Mouse (Mus musculus) T-helper 1 cell (primary cell): Measurements from ENCODE around the gene Cetn4.

Source experiments
- in situ Hi-C: fragments of 300-600 bp; cut with MboI, MseI; formaldehyde crosslinking; loops from one replicate; pipeline ENCODE4 v1.15.1; 2025; ENCODE audit warnings: high pct_unique_total_duplicates

Cetn4 gene

DNA sequence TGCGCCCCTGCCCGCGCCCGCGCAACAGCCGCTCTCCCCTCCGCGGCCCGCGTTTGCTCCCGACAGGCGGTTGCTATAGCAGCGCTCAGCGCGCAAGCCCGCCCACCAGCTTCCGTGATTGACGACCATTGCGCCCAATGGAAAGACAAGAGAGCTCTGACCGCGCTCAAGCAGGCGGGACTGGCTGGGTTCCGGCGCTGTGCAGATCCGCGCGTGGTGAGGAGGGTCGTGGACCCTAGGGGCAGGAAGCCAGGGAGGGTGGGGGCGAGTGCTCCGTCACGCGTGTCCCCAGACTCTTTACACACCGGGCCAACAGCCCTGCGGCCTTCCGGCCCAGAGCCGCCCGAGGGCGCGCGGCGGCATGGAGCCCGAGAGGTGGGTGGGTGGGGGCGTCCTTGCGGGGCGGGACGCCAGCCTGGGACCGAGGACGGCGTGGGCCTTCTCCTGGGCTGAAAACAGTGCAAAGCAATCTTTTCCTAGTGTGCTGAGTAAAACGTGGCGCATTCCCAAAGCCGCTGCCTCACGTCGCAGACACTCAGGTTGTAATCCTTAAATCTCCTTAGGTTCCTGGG is at the start of gene Cetn4, which contains the start of gene Bbs12:
Cetn4 (minus strand) TSS at position 339 of the 572 bp plus-strand sequence.
Bbs12 (plus strand) TSS at position 185 of the 572 bp plus-strand sequence.
- in situ Hi-C loops: loop anchor here (5.0 kb wide), 1 partner anchor 80 kb away; the partner anchor contains the start of gene Il21

DNA sequence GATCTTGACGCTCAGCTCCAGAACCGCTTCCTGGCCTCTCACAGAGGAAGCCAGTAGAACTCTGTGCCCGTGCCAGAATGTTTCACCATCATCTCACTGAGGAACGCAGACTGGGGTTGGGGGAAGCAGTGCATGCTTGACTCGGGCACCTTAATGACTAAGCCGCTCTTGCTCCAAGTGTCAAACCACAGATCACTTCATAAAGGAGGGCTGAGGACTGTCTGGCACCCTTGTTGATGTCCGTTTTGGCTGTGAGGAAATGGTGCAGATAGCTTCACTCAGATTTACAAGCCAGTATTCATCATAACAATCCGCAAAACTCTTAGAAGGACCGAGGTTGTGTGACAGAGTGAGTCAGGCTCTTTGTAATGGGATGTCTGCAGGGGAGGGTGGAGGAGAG is 48.2 kb upstream of the Cetn4 start:
- in situ Hi-C loops: no loop called here

DNA sequence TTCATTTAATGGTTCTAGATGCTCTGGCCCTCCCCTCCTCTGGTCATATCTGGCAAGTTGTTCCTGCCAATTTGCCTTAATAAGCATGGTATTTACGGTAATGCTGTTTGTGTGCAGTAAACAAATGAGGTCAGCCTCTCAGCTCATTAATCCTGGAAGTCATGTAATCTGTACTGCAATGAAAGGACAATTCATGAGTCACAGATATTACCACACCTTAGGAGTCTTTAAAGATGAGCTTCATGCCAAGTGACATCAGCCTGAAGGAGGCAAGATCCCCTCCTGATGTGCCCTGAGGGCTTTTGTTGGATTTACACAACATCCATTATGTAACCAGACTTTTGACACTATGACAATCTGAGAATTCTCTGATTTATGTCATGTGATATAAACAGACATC is 42.2 kb upstream of the Cetn4 start:
- in situ Hi-C loops: no loop called here

DNA sequence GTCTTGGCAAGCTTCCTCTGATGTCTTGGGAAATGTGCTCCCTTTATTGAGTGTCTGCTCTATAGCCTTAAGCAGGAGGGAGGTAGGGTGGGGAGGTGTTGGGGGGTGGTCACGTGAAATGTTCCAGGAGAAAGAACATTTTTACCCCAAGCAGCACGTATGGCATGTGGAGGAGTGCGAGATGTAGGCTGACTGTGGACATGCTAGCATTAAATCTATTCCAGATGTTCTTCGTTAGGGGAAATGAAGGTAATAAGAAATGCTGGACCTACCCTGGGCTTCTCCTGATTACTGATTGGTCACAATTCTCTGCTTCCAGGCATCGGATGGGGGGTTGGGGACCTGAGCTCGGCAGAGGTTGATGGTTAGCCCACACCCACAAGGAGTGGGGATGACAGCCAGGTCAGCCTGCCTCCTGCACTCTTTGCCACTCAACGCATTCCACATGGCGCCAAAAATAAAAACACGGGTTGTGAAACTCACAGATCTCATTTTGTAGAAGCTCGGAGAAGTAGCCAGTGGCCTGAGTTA is 41.5 kb upstream of the Cetn4 start:
- in situ Hi-C loops: no loop called here

DNA sequence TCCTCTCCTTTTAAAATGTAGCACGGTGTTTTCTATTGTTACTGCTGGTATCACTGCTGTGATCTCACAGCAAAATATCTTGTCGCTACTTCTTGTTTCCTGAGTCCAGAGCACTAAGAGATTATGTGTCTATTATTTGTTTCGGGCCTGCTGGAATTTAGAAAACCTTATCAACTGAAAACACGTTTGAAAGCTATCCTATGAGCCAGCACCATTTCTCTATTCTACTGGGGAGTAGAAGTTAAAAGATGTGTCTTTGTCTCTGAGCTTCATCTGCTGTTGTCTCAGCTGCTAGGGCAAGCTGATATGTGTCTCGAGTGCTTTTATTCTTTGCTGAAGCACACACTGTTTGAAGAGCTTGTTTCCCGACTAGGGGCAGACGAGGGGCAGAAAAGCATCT is 37.9 kb upstream of the Cetn4 start:
- in situ Hi-C loops: no loop called here

DNA sequence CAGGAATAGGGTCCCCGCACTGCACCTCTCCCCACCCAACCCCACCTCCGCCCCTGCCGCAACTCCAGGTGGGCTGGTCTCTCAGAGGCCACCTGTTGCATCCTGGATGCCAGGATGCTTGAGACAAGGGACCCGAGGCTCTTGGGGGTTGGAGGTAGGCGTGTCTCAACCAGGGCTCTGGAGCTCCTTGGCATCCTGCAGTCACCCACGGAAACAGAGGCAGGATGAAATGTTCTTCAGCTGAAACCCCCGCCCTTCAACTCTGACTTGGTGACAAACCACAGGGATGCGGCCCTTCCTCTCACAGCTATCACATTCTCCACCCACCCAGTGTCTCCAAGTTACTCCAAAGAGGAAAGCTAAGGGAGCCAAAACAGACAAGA is 36.6 kb upstream of the Cetn4 start:
- in situ Hi-C loops: no loop called here

DNA sequence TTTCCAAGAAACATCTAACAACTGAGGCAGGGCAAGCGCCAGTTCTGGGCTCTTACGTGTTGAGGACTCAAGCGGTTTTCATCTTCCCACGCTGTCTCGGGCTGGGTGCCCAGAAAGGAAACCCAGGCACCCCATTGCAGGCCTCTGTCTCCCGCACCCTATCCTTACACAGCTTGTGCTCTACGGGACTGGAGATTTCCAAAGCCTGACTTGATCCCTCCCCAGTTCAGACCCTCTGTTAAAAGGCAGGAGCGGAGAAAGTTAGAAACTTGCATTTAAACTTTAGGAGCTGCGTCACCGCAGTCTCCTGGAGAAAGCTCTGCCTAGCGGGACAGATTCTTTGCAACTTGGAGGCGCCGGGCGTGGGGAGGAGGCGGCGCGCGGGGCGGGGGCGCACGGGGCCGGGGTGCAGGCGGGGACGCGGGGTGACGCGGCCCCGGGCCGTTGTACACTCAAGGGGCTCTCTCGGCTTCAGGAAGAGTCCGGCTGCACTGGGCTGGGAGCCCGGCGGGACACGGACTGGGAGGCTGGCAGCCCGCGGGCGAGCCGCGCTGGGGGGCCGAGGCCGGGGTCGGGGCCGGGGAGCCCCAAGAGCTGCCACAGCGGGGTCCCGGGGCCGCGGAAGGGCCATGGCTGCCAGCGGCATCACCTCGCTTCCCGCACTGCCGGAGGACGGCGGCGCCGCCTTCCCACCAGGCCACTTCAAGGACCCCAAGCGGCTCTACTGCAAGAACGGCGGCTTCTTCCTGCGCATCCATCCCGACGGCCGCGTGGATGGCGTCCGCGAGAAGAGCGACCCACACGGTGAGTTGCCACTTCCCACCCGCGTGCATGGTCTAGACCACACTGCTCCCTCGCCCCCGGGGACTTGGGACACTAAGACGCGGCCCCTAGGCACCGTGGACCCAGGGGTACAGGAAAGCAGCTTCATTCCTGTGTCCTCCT is 36.0 kb upstream of the Cetn4 start, which contains the start of gene Fgf2:
Fgf2 (plus strand) TSS at position 126 of the 945 bp plus-strand sequence.
- in situ Hi-C loops: no loop called here

DNA sequence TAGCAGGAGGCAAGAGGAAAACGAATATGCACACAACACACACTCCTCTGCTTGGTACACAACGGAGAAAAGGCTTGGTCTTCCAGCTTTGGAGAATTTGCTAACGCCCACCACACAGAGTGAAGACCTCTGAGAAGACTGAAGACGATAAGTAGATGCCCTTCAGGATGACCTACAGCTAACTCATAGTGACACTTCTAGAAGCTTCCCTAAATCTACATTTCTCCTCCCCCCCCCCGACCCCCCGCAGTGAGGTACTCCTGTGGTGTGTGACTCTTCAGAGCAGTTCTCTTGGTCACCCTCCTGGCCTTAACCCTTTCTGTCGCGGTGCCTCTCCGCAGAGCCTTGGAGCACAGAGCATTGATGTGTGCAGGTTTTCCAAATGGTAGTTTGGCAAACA is 35.2 kb upstream of the Cetn4 start:
- in situ Hi-C loops: no loop called here

DNA sequence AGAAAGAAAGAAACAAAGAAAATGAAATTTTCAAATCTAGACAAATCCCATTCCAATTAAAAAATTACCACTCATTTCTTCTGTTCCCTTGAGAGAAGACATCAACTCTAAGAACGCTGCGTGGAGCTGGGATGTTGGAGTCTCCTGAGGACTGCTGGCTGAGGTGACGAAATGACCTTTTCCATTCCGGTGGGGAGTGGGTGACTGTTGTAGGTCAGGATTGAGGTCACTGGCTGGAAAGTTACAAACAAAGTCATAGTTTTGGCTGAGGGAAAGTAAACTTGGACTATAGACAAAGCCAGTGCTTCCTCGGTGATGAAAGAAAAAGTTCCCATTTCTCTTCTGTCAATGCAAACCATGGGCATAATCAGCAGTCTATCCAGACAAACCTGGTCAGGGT is 30.3 kb upstream of the Cetn4 start:
- in situ Hi-C loops: no loop called here

DNA sequence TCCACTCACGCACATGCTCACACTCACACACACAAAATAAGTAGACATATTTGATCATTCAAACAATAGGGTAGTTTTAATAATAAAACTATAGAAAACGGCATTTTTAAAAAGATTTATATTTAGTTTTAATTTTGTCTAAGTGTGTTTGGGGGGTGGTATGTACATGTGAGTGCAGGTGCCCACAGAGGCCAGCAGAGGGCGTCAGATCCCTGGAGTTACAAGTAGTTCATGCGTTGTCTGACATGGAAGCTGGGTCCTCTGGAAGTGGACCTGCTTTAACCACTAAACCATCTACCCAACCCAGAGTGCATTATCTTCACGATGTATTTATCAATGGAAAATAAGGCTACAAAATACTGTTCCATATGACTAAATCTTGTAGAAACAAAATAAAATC is 28.6 kb upstream of the Cetn4 start:
- in situ Hi-C loops: no loop called here

DNA sequence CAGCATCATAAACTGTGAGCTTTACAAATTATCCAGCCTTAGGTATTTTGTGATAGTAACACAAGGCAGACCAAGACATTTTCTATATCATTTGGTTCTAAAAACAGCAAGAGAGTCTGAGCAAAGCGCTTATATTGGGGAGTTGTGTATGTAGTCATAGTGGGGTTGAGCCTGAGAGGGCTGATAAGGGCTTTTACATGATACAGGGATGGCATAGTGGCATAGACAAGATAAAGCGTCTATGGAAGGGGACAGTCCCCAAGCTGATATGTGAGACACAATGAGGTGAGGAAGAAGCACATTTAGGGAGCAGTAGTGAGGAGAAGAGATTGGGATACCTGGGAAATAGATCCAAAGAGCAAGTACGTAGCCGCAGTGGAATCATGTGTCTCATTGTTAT is 21.5 kb upstream of the Cetn4 start:
- in situ Hi-C loops: no loop called here

DNA sequence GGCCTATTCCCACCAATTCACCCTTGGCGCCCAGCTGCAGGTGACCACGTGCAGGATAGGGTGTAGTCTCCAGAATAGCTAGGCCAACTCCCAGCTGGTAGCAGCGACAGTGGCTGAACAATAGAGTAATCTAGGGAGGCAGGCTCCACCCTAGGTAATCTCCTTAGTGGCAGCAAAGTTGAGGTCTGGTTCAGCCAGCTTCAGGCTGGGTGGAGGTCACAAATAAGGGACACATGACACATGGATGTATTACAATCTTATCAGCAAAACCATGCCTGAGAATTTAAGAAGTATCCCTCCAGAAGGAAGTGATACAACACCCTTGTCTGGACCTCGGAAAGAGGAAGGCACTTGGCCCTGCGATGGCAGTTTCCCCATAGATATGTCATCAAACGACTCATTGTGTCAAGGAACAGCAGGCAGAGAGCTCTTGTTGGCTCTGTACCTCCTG is 19.5 kb upstream of the Cetn4 start:
- in situ Hi-C loops: no loop called here

DNA sequence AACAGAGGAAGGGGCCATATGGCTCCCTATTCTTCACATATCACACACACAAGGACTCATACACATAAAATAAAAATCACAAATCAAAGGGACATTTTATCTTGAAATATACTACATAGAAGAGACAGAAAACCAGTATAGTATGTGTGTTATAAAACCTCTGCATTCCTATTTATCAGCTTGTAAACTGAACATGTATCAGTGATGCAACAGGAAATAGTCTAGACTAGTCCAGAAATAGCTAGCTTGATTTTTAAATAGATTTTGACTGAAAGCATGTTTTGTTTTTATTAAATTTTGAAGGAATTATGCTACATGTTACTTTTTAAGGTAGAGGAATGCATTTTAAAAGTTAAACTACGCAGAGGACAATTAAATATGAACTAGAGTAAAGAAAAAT is 17.5 kb upstream of the Cetn4 start:
- in situ Hi-C loops: no loop called here

DNA sequence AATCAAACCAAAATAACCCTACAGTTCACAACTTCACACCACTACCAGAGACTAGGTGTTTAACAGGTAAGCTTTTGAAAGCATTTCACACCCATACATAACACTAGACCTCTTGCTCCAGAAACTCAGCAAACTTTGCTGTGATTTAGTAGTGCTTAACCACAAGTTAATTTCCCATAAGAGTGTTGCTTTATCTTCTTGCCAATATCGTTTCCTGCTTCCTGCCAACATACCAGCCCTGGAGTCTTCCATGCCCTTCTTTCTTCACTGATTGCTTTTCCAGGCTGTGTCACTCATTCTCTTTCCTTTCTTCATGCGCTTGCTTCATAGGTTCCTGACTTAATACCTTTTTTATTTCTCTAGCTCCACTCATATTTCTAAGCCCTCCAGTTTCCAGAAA is 16.0 kb upstream of the Cetn4 start:
- in situ Hi-C loops: no loop called here

DNA sequence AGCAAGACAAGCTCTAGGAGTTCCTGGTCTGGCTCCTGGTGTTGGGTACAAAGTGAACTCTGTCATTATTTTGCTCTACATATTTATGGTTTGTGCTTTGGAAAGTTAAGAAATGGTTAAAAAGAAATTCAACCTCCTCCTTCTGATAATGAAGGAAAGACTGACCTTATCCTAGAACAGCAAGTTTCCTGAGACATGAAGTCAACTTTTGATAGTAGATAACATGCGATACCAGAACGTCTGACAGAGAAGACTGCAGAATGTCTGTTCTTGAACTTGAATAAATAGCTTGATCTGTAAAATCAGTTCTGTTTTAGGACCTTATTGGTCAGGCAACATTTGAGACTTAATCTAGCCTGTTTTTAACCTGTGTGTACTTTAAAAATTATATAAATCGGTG is 14.1 kb upstream of the Cetn4 start:
- in situ Hi-C loops: no loop called here

DNA sequence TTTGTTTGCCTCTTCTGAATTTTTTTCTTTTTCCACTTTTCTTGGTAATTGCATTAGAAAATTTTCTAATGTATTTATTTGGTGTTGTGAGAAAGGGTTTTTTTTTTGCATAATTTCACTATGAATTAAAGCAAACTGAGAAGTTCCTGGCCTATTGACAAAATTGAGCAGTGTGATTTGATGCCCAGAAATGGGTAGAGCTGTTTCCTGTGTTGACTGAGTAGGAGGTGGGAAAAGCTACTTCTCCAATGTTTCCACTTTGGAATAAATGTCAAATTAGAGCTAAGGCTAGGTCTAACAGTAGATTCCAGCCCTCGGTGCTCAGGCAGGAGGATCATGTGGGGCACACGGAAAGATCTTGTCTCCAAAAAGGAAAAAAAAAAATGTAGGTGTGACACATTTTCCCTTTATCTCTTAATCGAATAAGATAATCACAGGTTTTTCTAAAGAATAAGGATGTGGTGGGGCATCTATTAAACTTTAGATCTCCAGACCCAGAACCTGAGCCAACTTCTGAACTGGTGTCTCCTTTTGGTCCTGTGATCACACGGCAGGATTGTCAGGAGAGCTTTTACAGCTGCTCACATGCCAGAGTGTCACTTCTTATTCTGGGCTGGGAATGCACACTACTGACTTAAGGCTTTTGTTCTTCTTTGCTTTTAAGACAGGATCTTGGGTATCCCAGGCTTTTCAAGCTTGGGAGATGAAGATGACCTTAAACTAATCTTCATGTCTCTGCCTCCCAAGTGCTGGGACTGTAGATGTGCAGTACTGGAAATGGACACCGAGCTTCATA is 13.0 kb upstream of the Cetn4 start:
- in situ Hi-C loops: no loop called here

DNA sequence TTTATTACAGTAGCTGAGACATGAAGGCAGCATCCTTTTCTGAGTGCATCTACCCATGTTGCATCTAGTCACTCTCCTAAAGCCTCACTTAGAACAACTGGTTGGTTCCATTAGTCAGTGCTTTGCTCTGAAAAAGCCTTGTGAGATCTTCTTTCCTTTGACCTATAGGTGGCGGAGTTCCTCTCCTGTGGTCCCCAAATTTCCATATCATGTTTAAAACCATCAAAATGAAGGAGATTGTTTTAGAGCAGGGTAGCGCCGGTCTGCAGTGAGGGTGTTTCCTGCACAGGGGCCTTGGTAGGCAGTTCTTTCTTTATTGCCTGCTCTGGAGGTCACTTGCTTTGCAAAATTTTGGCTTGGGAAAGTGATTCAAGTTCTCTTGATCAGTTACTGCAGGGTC is 11.8 kb upstream of the Cetn4 start:
- in situ Hi-C loops: no loop called here

DNA sequence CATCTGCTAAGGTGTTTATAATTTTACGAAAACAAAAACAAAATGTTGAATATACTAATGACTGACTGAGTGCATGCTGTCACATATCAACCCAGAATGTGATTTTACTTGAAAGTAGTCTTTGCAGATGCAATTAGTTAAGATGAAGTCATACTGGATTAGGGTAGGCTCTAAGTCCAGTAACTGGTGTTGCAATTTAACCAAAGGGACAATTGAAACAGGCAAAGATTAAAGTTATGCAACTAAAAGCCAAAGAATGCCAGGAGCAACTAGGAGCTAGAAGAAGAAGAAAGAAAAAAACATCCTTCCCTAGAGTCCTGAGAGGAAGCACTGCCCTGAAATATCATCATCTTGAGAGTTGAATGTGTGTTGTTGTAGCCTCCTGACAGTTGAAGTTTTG is 3.7 kb upstream of the Cetn4 start:
- in situ Hi-C loops: no loop called here

DNA sequence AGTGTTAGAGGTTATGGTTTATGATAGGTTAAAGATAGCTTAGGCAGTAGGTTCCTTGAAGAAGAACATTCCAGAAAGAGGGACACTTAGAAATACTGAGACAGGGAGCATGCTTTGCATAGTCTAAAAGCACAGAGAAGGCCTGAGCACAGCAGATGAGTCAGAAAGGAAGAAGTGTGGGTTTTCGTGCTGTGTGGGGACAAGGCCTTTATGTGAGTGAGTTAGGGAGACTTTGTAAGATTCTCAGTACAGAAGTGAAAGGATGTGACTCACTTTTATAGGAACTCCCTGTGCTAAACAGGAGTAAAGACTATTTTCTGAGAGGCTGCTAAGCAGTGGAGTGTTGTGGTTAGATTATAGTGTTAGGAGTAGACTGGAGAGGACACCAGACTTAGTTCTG is 863 bp upstream of the Cetn4 start:
- in situ Hi-C loops: loop anchor here (5.0 kb wide), 1 partner anchor 81 kb away; the partner anchor contains the start of gene Il21

DNA sequence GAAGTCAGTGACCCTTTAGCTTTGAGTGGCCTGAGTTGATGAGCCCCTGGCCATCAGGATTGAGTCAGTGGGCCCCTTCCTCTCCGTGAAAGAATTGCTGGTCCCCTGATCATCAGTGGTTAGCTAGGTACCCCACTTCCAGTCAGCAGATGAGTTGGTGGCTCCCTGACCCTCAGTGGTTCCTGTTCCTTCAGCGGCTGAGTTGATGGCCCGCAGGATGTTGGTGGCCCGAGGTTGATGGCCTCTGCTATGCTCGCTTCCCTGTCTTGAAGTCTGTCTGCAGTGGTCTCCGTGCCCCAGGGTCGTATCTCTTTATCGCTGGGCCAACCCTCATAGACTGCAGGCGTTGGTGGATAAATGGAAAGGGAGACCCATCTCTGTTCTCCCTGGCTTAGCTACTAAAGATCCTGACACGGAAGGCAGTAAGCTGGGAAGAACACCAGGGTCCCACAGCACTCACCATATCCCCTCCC is 575 bp downstream of the Cetn4 start:
- in situ Hi-C loops: loop anchor here (5.0 kb wide), 1 partner anchor 80 kb away; the partner anchor contains the start of gene Il21

DNA sequence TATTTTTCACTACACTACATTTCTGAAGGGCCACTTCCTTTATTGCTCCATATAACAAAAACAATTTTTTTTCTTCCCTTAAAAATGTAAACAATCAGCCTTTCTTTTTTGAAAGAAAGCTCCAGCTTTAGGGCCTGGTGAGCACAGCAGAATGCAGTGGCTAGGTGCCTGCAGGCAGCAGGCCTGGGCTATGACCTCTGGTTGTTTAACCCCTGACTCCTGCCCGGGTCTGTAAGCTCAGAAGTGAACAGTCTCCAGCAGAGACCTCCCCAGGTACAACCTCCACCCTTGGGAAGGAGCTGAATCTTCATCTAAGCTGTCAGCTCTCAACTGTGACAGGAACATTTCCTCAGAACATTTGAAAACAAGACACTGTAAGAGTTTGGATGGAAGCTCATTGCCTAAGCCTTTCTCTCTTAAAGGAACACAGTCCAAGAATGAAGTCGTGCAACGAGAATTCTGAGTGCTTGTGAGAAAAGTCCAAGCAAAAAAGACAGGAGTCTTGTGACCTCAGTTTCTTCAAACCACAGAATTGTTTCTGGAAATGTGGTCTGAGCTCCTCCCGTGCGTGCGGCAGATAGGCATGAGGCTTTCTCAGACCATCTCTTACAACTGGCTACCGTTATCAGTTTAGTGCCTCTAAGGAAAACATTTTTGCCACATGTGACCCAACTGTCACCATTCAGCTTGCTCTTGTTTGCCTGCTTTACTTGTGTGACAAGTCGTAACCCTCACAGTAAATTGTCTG is 8.9 kb downstream of the Cetn4 start:
- in situ Hi-C loops: no loop called here
